Mouse (Mus musculus) lung, postnatal 0 days (tissue): ENCODE data around the gene Il11. TPM values are rescaled to one million over a fixed set of nuclear protein-coding genes. Genes with fewer than 3 reads are reported as not detected.

Source experiments
- ATAC-seq: fragments of 200-750 bp; cut with Nextera tagmentation; 2 replicates; pipeline ENCODE4 v1.8.0; 2017; ENCODE audit warnings: moderate library complexity
- DNase-seq: peaks from one replicate; pipeline ENCODE4 v3.0.0-alpha.2; 2016; ENCODE audit warnings: low spot score
- H3K27ac ChIP-seq: fragments of 300-500 bp; sonication (generic); 2 replicates; pipeline ENCODE4 v1.5.1; 2014; ENCODE audit warnings: antibody characterized with exemption, mild to moderate bottlenecking, low read length, mixed read lengths
- H3K27me3 ChIP-seq: fragments of 300-500 bp; sonication (generic); replicated peaks from 2 replicates; pipeline ENCODE4 v1.6.1; 2014; ENCODE audit warnings: low read length, mixed read lengths; ENCODE audit not compliant: insufficient read depth
- H3K36me3 ChIP-seq: fragments of 300-500 bp; sonication (generic); 2 replicates; pipeline ENCODE4 v1.6.1; 2014; ENCODE audit warnings: low read length, mixed read lengths; ENCODE audit not compliant: insufficient read depth
- H3K4me1 ChIP-seq: fragments of 300-500 bp; sonication (generic); 2 replicates; pipeline ENCODE4 v1.6.1; 2014; ENCODE audit warnings: antibody characterized with exemption, low read depth, low read length, mixed read lengths; ENCODE audit not compliant: insufficient read depth
- H3K4me2 ChIP-seq: fragments of 300-500 bp; sonication (generic); replicated peaks from 2 replicates; pipeline ENCODE4 v1.6.1; 2014; ENCODE audit warnings: low read depth, mild to moderate bottlenecking, low read length, moderate library complexity, mixed read lengths
- H3K4me3 ChIP-seq: fragments of 300-500 bp; sonication (generic); 2 replicates; pipeline ENCODE4 v1.5.1; 2014; ENCODE audit warnings: low read depth, low read length
- H3K9ac ChIP-seq: fragments of 300-500 bp; sonication (generic); replicated peaks from 2 replicates; pipeline ENCODE4 v1.6.1; 2014; ENCODE audit warnings: low read depth, mild to moderate bottlenecking
- H3K9me3 ChIP-seq: fragments of 300-500 bp; sonication (generic); 2 replicates; pipeline ENCODE4 v1.6.1; 2016; ENCODE audit warnings: low read length, mixed read lengths
- CTCF ChIP-seq: IDR thresholded peaks from 2 replicates; pipeline ENCODE4 v1.5.1; 2016; ENCODE audit warnings: antibody characterized with exemption, mild to moderate bottlenecking
- EP300 ChIP-seq: IDR thresholded peaks from 2 replicates; pipeline ENCODE4 v1.6.1; 2016; ENCODE audit warnings: antibody characterized with exemption, mild to moderate bottlenecking, control low read depth
- WGBS: fragments of 180-500 bp; shearing (Covaris S2); extraction: QIAGEN DNeasy Blood & Tissue Kit; methylation state at CpG from one replicate; pipeline ENCODE4 v1.1.7; 2014; 5-methylcytosine and 5-hydroxymethylcytosine counted together
- polyA plus RNA-seq: library from polyadenylated mRNA; unstranded; fragments of >200 nt; fragmentation: Nextera tagmentation; extraction: Ambion mirVana; gene quantifications from 2 replicates; pipeline ENCODE4 v1.2.1, GENCODE M21; 2015

Il11 gene
- polyA plus RNA-seq, 1 experiment from 2014 or later, result 0.29 TPM

GRCm38 (mm10) chr7:4777851-4778637, 4.6 kb downstream of the Il11 start:
- 0 out of 2 replicates have a peak, but pooled peaks cover 4% of the 10 kb centered on the region for H3K4me1 ChIP-seq
- H3K9me3 ChIP-seq, result no peaks in the 10 kb centered on the region
- WGBS, result 11% methylated on average over 17 of the region's 20 CpGs
- peaks cover 13% of the 10 kb centered on the region for H3K27me3 ChIP-seq
- no peak overlapping the region for H3K4me2 ChIP-seq
- no peaks in the 10 kb centered on the region for H3K36me3 ChIP-seq
- no peak overlapping the region for H3K4me3 ChIP-seq
- ATAC-seq (no peak), DNase-seq (no peak)
- no peak overlapping the region for H3K27ac ChIP-seq
- TF ChIP-seq CTCF, result no peak
- no peak for TF ChIP-seq EP300
- no peak overlapping the region for H3K9ac ChIP-seq

- no peak for DNase-seq
- no peaks in the 10 kb centered on the region for H3K36me3 ChIP-seq
- 1% methylated on average over 30 of the region's 56 CpGs for WGBS
- H3K27me3 ChIP-seq, result peaks cover 13% of the 10 kb centered on the region
- 0 out of 2 replicates have a peak, but pooled peaks cover 4% of the 10 kb centered on the region for H3K4me1 ChIP-seq
- H3K4me2 ChIP-seq, result peak overlapping the region; percentile 68
- no peak overlapping the region for H3K27ac ChIP-seq
- no peaks in the 10 kb centered on the region for H3K9me3 ChIP-seq
- 0 out of 2 replicates have a peak overlapping the region, but pooled peaks have one; percentile 12 for H3K9ac ChIP-seq
- peak; percentile 80 for ATAC-seq
- H3K4me3 ChIP-seq, result peak overlapping the region; percentile 35
- TF ChIP-seq CTCF (no peak), EP300 (no peak)
Measured at GRCm38 (mm10) chr7:4776861-4777830, 5.5 kb downstream of the Il11 start.

- H3K27ac ChIP-seq, result no peak overlapping the region
- H3K9ac ChIP-seq, result no peak overlapping the region
- no peak overlapping the region for H3K4me2 ChIP-seq
- H3K9me3 ChIP-seq, result no peaks in the 10 kb centered on the region
- H3K36me3 ChIP-seq, result no peaks in the 10 kb centered on the region
- no peak overlapping the region for H3K4me3 ChIP-seq
- peaks cover 13% of the 10 kb centered on the region for H3K27me3 ChIP-seq
- DNase-seq, result no peak
- TF ChIP-seq CTCF, result no peak
- ATAC-seq, result no peak
- WGBS, result 50% methylated on average over 10 of the region's 10 CpGs
- H3K4me1 ChIP-seq, result 0 out of 2 replicates have a peak, but pooled peaks cover under 1% of the 10 kb centered on the region
Measured at GRCm38 (mm10) chr7:4776131-4776530, 6.5 kb downstream of the Il11 start.

GRCm38 (mm10) chr7:4771202-4771601, 11.5 kb downstream of the Il11 start, which contains the start of gene Fam71e2:
Fam71e2 (minus strand) TSS chr7:4771302.
- no peak for ATAC-seq
- H3K36me3 ChIP-seq, result no peaks in the 10 kb centered on the region

GRCm38 (mm10) chr7:4764946-4765710, 17.5 kb downstream of the Il11 start:
- no peak for ATAC-seq

More at GRCm38 (mm10) chr7:4771202-4771601, 11.5 kb downstream of the Il11 start, which contains the start of gene Fam71e2:
- TF ChIP-seq CTCF (no peak), EP300 (no peak)
- Histone ChIP-seq H3K4me3 (no peak within 1 kb of the TSS), H3K4me1 (no peaks in the 10 kb centered on the region), H3K4me2 (no peak within 1 kb of the TSS), H3K9me3 (no peaks in the 10 kb centered on the region), H3K9ac (no peak within 1 kb of the TSS), H3K27me3 (peaks cover under 1% of the 10 kb centered on the region; the same call in 1 of the 2 replicates), H3K27ac (no peak within 1 kb of the TSS)
- WGBS, result 75% methylated on average over 3 of the region's 5 CpGs
- DNase-seq, result no peak

More at GRCm38 (mm10) chr7:4764946-4765710, 17.5 kb downstream of the Il11 start:
- no peak for TF ChIP-seq CTCF
- no peak for TF ChIP-seq EP300
- no peak overlapping the region for H3K4me2 ChIP-seq
- no peak for DNase-seq
- H3K4me3 ChIP-seq, result no peak overlapping the region
- no peaks in the 10 kb centered on the region for H3K9me3 ChIP-seq
- H3K36me3 ChIP-seq, result no peaks in the 10 kb centered on the region
- no peaks in the 10 kb centered on the region for H3K4me1 ChIP-seq
- H3K27me3 ChIP-seq, result no peaks in the 10 kb centered on the region
- H3K9ac ChIP-seq, result no peak overlapping the region
- H3K27ac ChIP-seq, result no peak overlapping the region
- WGBS, result 15% methylated on average over 4 of the region's 4 CpGs
